Mouse (Mus musculus) neural tube, embryonic 11.5 days (tissue): Measurements from ENCODE around the gene Fance. TPM values are rescaled to one million over a fixed set of nuclear protein-coding genes. Genes with fewer than 3 reads are reported as not detected.
A peak's percentile ranks its signal among the peaks of the same experiment; 100 is the strongest.

Experiments
- ATAC-seq: fragments of 200-750 bp; cut with Nextera tagmentation; 2 replicates; pipeline ENCODE4 v1.8.0; 2017; ENCODE audit warnings: moderate number of reproducible peaks, mild to moderate bottlenecking, moderate TSS enrichment, moderate library complexity; ENCODE audit not compliant: insufficient read depth, low FRiP score, low TSS enrichment
- DNase-seq: peaks from one replicate; pipeline ENCODE4 v3.0.0-alpha.2; 2015; ENCODE audit warnings: low spot score
- H3K27ac ChIP-seq: fragments of 300-500 bp; sonication (generic); 2 replicates; pipeline ENCODE4 v1.5.1; 2014; ENCODE audit warnings: low read depth, mild to moderate bottlenecking, low read length
- H3K27me3 ChIP-seq: fragments of 300-500 bp; sonication (generic); 2 replicates; pipeline ENCODE4 v1.6.1; 2014; ENCODE audit warnings: mild to moderate bottlenecking, low read length, mixed read lengths; ENCODE audit not compliant: control insufficient read depth, insufficient read depth
- H3K36me3 ChIP-seq: fragments of 300-500 bp; sonication (generic); 2 replicates; pipeline ENCODE4 v1.6.1; 2014; ENCODE audit warnings: mild to moderate bottlenecking, low read length, moderate library complexity, mixed read lengths; ENCODE audit not compliant: control insufficient read depth, insufficient read depth
- H3K4me1 ChIP-seq: fragments of 300-500 bp; sonication (generic); 2 replicates; pipeline ENCODE4 v1.6.1; 2014; ENCODE audit warnings: low read length, mixed read lengths; ENCODE audit not compliant: control insufficient read depth, insufficient read depth
- H3K4me2 ChIP-seq: fragments of 300-500 bp; sonication (generic); 2 replicates; pipeline ENCODE4 v1.6.1; 2014; ENCODE audit warnings: low read depth, mild to moderate bottlenecking, moderate library complexity
- H3K4me3 ChIP-seq: fragments of 300-500 bp; sonication (generic); 2 replicates; pipeline ENCODE4 v1.5.1; 2014; ENCODE audit warnings: low read depth, low read length
- H3K9ac ChIP-seq: fragments of 300-500 bp; sonication (generic); 2 replicates; pipeline ENCODE4 v1.6.1; 2014; ENCODE audit warnings: mild to moderate bottlenecking, low read length
- H3K9me3 ChIP-seq: fragments of 300-500 bp; sonication (generic); 2 replicates; pipeline ENCODE4 v1.6.1; 2016; ENCODE audit warnings: low read length; ENCODE audit not compliant: control insufficient read depth
- WGBS: fragments of 180-500 bp; shearing (Covaris S2); extraction: QIAGEN DNeasy Blood & Tissue Kit; methylation state at CpG from one replicate; pipeline ENCODE4 v1.1.7; 2014; 5-methylcytosine and 5-hydroxymethylcytosine counted together
- polyA plus RNA-seq: library from polyadenylated mRNA; unstranded; fragments of >200 nt; fragmentation: Nextera tagmentation; extraction: Ambion mirVana; gene quantifications from 2 replicates; pipeline ENCODE4 v1.2.1, GENCODE M21; 2014

The Fance gene
- polyA plus RNA-seq, 1 experiment from 2014 or later, result 23.7 TPM

- Histone ChIP-seq H3K4me2 (peak overlapping the region; percentile 29), H3K9me3 (no peaks in the 10 kb centered on the region), H3K9ac (peak overlapping the region; percentile 26; the same call in 1 of the 2 replicates), H3K27me3 (no peaks in the 10 kb centered on the region), H3K27ac (no peak overlapping the region; the same call in 1 of the 2 replicates), H3K36me3 (no peaks in the 10 kb centered on the region; the same call in 1 of the 2 replicates), H3K4me1 (peaks cover 4% of the 10 kb centered on the region; the same call in 1 of the 2 replicates), H3K4me3 (peak overlapping the region; percentile 81)
- ATAC-seq (peak; percentile 1; the same call in 1 of the 2 replicates), DNase-seq (no peak)
- WGBS, result 32% methylated on average over 15 of the region's 17 CpGs
These were observed 797 bp upstream of the Fance start for GRCm38 (mm10) chr17:28312232-28313211.

GRCm38 (mm10) chr17:28313880-28314225, 534 bp downstream of the Fance start:
- no peak for DNase-seq
- no peaks in the 10 kb centered on the region; the same call in 1 of the 2 replicates for H3K4me1 ChIP-seq

GRCm38 (mm10) chr17:28315611-28316160, 2.4 kb downstream of the Fance start:
- H3K36me3 ChIP-seq, result peaks cover 2% of the 10 kb centered on the region
- no peak for ATAC-seq
- H3K4me3 ChIP-seq, result no peak overlapping the region
- no peak overlapping the region for H3K4me2 ChIP-seq
- 90% methylated on average over 20 of the region's 20 CpGs for WGBS
- H3K27me3 ChIP-seq, result no peaks in the 10 kb centered on the region
- no peaks in the 10 kb centered on the region; the same call in 1 of the 2 replicates for H3K4me1 ChIP-seq
- no peak for DNase-seq
- H3K27ac ChIP-seq, result no peak overlapping the region
- H3K9ac ChIP-seq, result no peak overlapping the region
- no peaks in the 10 kb centered on the region for H3K9me3 ChIP-seq

More at GRCm38 (mm10) chr17:28313880-28314225, 534 bp downstream of the Fance start:
- no peaks in the 10 kb centered on the region for H3K9me3 ChIP-seq
- ATAC-seq, result peak; percentile 20; the same call in 1 of the 2 replicates
- H3K9ac ChIP-seq, result peak overlapping the region; percentile 87
- peaks cover 2% of the 10 kb centered on the region for H3K36me3 ChIP-seq
- H3K4me2 ChIP-seq, result peak overlapping the region; percentile 76
- peak overlapping the region; percentile 75 for H3K27ac ChIP-seq
- WGBS, result 1% methylated on average over 11 of the region's 11 CpGs
- no peaks in the 10 kb centered on the region for H3K27me3 ChIP-seq
- peak overlapping the region; percentile 81 for H3K4me3 ChIP-seq

- WGBS, result 89% methylated on average over 9 of the region's 9 CpGs
- ATAC-seq, result no peak
- no peak overlapping the region for H3K27ac ChIP-seq
These were observed 3.2 kb downstream of the Fance start for GRCm38 (mm10) chr17:28316476-28316875.

GRCm38 (mm10) chr17:28317091-28317490, 3.8 kb downstream of the Fance start:
- no peak overlapping the region for H3K4me2 ChIP-seq
- no peaks in the 10 kb centered on the region for H3K9me3 ChIP-seq
- ATAC-seq (no peak), DNase-seq (no peak)
- no peak overlapping the region for H3K4me3 ChIP-seq
- H3K27ac ChIP-seq, result no peak overlapping the region
- peaks cover 4% of the 10 kb centered on the region for H3K36me3 ChIP-seq
- H3K9ac ChIP-seq, result no peak overlapping the region
- H3K4me1 ChIP-seq, result no peaks in the 10 kb centered on the region; the same call in 1 of the 2 replicates
- WGBS, result 66% methylated on average over 8 of the region's 8 CpGs
- H3K27me3 ChIP-seq, result no peaks in the 10 kb centered on the region

More at GRCm38 (mm10) chr17:28316476-28316875, 3.2 kb downstream of the Fance start:
- H3K27me3 ChIP-seq, result no peaks in the 10 kb centered on the region
- H3K4me3 ChIP-seq, result no peak overlapping the region
- no peak overlapping the region for H3K9ac ChIP-seq
- DNase-seq, result no peak
- peaks cover 4% of the 10 kb centered on the region for H3K36me3 ChIP-seq
- no peaks in the 10 kb centered on the region; the same call in 1 of the 2 replicates for H3K4me1 ChIP-seq
- no peaks in the 10 kb centered on the region for H3K9me3 ChIP-seq
- H3K4me2 ChIP-seq, result no peak overlapping the region

- Histone ChIP-seq H3K4me2 (no peak overlapping the region), H3K9me3 (no peaks in the 10 kb centered on the region), H3K4me3 (no peak overlapping the region), H3K9ac (no peak overlapping the region), H3K4me1 (no peaks in the 10 kb centered on the region; the same call in 1 of the 2 replicates), H3K27me3 (no peaks in the 10 kb centered on the region), H3K36me3 (peaks cover 4% of the 10 kb centered on the region), H3K27ac (no peak overlapping the region)
- ATAC-seq (no peak), DNase-seq (no peak)
- 84% methylated on average over 9 of the region's 9 CpGs for WGBS
These were observed 4.4 kb downstream of the Fance start for GRCm38 (mm10) chr17:28317725-28318124.

- H3K4me2 ChIP-seq, result no peak overlapping the region
- 98% methylated on average over 4 of the region's 4 CpGs for WGBS
- DNase-seq (no peak), ATAC-seq (no peak)
- peaks cover 6% of the 10 kb centered on the region; the same call in 1 of the 2 replicates for H3K36me3 ChIP-seq
- no peak overlapping the region for H3K4me3 ChIP-seq
- no peaks in the 10 kb centered on the region for H3K9me3 ChIP-seq
- no peaks in the 10 kb centered on the region for H3K27me3 ChIP-seq
- H3K9ac ChIP-seq, result no peak overlapping the region
- no peaks in the 10 kb centered on the region for H3K4me1 ChIP-seq
- no peak overlapping the region for H3K27ac ChIP-seq
These were observed 8.4 kb downstream of the Fance start for GRCm38 (mm10) chr17:28321700-28322099.

GRCm38 (mm10) chr17:28323786-28324185, 10.5 kb downstream of the Fance start:
- DNase-seq (no peak), ATAC-seq (no peak)
- WGBS, result 90% methylated on average over 8 of the region's 8 CpGs
- Histone ChIP-seq H3K9ac (no peak overlapping the region), H3K36me3 (0 out of 2 replicates have a peak, but pooled peaks cover 3% of the 10 kb centered on the region), H3K4me3 (no peak overlapping the region), H3K9me3 (no peaks in the 10 kb centered on the region), H3K27me3 (no peaks in the 10 kb centered on the region), H3K4me2 (no peak overlapping the region), H3K27ac (no peak overlapping the region), H3K4me1 (peaks cover 6% of the 10 kb centered on the region)
